Mouse (Mus musculus): Measurements from ENCODE around the gene Chpf. TPM values are rescaled to one million over a fixed set of nuclear protein-coding genes. Genes with fewer than 3 reads are reported as not detected.

The Chpf gene
- polyA plus RNA-seq, 1 experiment from 2014 or later, result 14.2 TPM

DNA sequence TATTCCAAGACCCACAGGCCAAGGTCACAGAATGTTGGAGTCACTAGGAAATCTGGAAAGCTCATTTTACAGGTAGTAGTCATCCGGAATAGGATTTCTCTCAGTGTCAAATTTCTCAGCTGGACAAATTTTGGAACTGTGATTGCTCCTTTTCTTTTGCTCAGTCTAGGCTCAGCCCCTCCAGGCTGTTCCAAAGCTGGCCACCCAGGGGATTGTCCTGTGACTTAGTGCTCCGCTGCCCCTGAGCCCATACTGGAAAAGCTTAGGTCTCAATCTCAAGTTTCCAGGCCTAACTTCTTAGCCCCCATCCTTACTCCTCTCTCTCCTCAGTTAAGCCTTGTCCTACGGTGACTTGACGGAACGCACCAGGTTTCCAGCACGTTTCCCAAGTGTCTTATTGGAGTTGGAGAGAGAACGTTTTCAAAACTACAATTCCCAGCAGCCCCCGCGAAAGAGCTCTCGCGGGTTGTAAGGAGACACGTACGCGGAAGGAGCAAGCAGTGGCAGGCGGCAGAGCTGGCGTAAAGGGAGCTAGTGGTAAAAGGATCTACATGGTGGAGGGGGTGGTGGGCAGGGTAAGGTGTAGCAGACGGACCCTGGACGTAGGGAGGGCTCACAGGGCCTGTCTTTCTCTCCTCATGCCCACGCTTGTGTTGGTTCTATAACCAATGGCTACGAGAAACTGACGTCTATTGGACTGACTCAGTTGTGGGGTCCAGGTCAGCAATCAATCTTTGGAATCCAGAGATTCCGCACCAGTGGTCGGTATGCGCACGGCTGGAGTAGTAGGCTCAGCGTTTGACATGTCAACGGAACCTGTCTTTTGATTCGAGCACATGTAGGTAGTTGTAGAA, 43.4 kb downstream of the Chpf start, which contains the start of gene Gmppa:
Gene Gmppa (plus strand): TSS at position 456 of the 854 bp plus-strand sequence.
- H3K9me3 ChIP-seq (ENCODE audit: control insufficient read depth, low read length), result no peaks in the 10 kb centered on the region
- 0 out of 2 replicates have a peak within 1 kb of the TSS, but pooled peaks have one; percentile 4 for H3K27ac ChIP-seq (replicated peaks; ENCODE audit: low read depth, low read length)
- 7% methylated on average over 28 of the region's 28 CpGs for WGBS
- H3K4me3 ChIP-seq (ENCODE audit: low read depth, low read length), result peak within 1 kb of the TSS; percentile 41
- H3K36me3 ChIP-seq (ENCODE audit: control insufficient read depth, insufficient read depth, low read length), result no peaks in the 10 kb centered on the region
- H3K4me2 ChIP-seq (ENCODE audit: low read depth, severe bottlenecking), result peak within 1 kb of the TSS; percentile 49
- ATAC-seq (ENCODE audit: insufficient number of reproducible peaks, low FRiP score, low TSS enrichment, low read depth) (peak; percentile 81), DNase-seq (ENCODE audit: low spot score) (peak; percentile 91)
- H3K27me3 ChIP-seq (ENCODE audit: control insufficient read depth, insufficient read depth, low read length), result no peaks in the 10 kb centered on the region
- H3K4me1 ChIP-seq (ENCODE audit: control insufficient read depth, insufficient read depth, low read length), result peaks cover 7% of the 10 kb centered on the region
- peak within 1 kb of the TSS; percentile 53 for H3K9ac ChIP-seq (ENCODE audit: low read length)

DNA sequence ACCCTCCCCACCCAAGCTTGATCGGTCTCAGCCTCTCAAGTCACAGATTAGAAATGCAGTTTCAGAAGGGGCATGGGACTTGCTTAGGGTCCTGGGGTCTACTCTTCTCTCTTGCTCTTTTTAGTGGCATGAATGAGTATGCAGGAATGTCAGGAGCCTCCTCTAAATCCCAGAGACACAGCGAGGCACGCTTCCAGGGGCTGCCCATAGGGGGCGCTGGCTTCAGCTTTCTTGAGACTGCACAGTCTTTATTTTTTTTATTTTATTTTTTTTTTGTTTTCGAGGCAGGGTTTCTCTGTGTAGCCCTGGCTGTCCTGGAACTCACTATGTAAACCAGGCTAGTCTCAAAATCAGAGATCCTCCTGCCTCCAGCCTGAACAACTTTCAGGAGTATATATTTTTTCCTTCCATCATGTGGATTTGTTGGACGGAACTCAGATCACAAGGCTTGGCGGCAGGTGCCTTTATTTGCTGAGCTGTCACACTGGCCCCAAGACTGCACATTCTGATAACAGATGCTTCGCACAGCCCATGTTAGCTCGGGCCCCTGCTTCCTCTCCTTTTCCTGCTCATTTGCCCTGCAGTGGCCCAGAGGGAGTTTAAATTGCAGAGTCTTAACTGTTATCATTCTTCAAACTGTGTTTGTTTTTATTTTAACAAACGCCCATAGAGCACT, 53.2 kb downstream of the Chpf start:
- no peak overlapping the region for H3K4me2 ChIP-seq (ENCODE audit: low read depth, severe bottlenecking)
- no peak overlapping the region for H3K4me3 ChIP-seq (ENCODE audit: low read depth, low read length)
- peaks cover 33% of the 10 kb centered on the region for H3K4me1 ChIP-seq (ENCODE audit: control insufficient read depth, insufficient read depth, low read length)
- WGBS, result 40% methylated on average over 10 of the region's 10 CpGs
- ATAC-seq (ENCODE audit: insufficient number of reproducible peaks, low FRiP score, low TSS enrichment, low read depth), result no peak
- H3K9me3 ChIP-seq (ENCODE audit: control insufficient read depth, low read length), result no peaks in the 10 kb centered on the region
- H3K9ac ChIP-seq (ENCODE audit: low read length), result no peak overlapping the region
- no peaks in the 10 kb centered on the region for H3K36me3 ChIP-seq (ENCODE audit: control insufficient read depth, insufficient read depth, low read length)
- peaks cover 32% of the 10 kb centered on the region for H3K27me3 ChIP-seq (ENCODE audit: control insufficient read depth, insufficient read depth, low read length)
- no peak overlapping the region for H3K27ac ChIP-seq (replicated peaks; ENCODE audit: low read depth, low read length)
- DNase-seq (ENCODE audit: low spot score), result peak; percentile 89

Other genes with a start within 250 kb of the Chpf start
- not detected in 2 replicates for gene A630095N17Rik, start 247.2 kb downstream of the Chpf start, polyA plus RNA-seq (2014; fragmentation: Nextera tagmentation; extraction: Ambion mirVana)
- 16.9 and 17.6 TPM in 2 replicates for gene Dnajb2, start 242.9 kb downstream of the Chpf start, polyA plus RNA-seq (2014; fragmentation: Nextera tagmentation; extraction: Ambion mirVana)
- gene Ptprn, start 214.8 kb downstream of the Chpf start, polyA plus RNA-seq (2014; fragmentation: Nextera tagmentation; extraction: Ambion mirVana), result 0.16 and 0.17 TPM in 2 replicates
- gene Resp18, start 200.9 kb downstream of the Chpf start, polyA plus RNA-seq (2014; fragmentation: Nextera tagmentation; extraction: Ambion mirVana), result not detected in 2 replicates
- gene Dnpep, start 161.3 kb downstream of the Chpf start, polyA plus RNA-seq (2014; fragmentation: Nextera tagmentation; extraction: Ambion mirVana), result 112 TPM in 2 replicates
- 5.0 and 5.3 TPM in 2 replicates for gene Des, start 119.0 kb downstream of the Chpf start, polyA plus RNA-seq (2014; fragmentation: Nextera tagmentation; extraction: Ambion mirVana)
- 32.9 and 33.6 TPM in 2 replicates for gene Speg, start 104.0 kb downstream of the Chpf start, polyA plus RNA-seq (2014; fragmentation: Nextera tagmentation; extraction: Ambion mirVana)
- 44.9 and 49.9 TPM in 2 replicates for gene Gmppa, start 43.4 kb downstream of the Chpf start, polyA plus RNA-seq (2014; fragmentation: Nextera tagmentation; extraction: Ambion mirVana)
- 0.07 and 0.13 TPM in 2 replicates for gene Asic4, start 28.9 kb downstream of the Chpf start, polyA plus RNA-seq (2014; fragmentation: Nextera tagmentation; extraction: Ambion mirVana)
- gene Tmem198, start 225 bp upstream of the Chpf start, polyA plus RNA-seq (2014; fragmentation: Nextera tagmentation; extraction: Ambion mirVana), result 0.17 and 0.18 TPM in 2 replicates
- gene Obsl1, start 27.1 kb upstream of the Chpf start, polyA plus RNA-seq (2014; fragmentation: Nextera tagmentation; extraction: Ambion mirVana), result 67.4 and 72.5 TPM in 2 replicates
- 1.3 and 2.3 TPM in 2 replicates for gene Inha, start 27.8 kb upstream of the Chpf start, polyA plus RNA-seq (2014; fragmentation: Nextera tagmentation; extraction: Ambion mirVana)
- gene Stk11ip, start 42.2 kb upstream of the Chpf start, polyA plus RNA-seq (2014; fragmentation: Nextera tagmentation; extraction: Ambion mirVana), result 20.5 and 21.9 TPM in 2 replicates
- gene Slc4a3, start 67.0 kb upstream of the Chpf start, polyA plus RNA-seq (2014; fragmentation: Nextera tagmentation; extraction: Ambion mirVana), result 9.3 and 12.3 TPM in 2 replicates